Mouse (Mus musculus) layer of hippocampus, postnatal 10 days (tissue): ENCODE results near the gene Tmem265. TPM values are rescaled to one million over a fixed set of nuclear protein-coding genes. Genes with fewer than 3 reads are reported as not detected.

Experiments used
- total RNA-seq, 2 experiments: library from RNA; stranded (reverse); gene quantifications; 2 replicates each; pipeline ENCODE4 v1.2.3; 2021

Gene Tmem265
- total RNA-seq, 2 experiments from 2014 or later, result 0.80 to 2.4 TPM

Other genes with a start within 250 kb of the Tmem265 start
- 10 to 100 TPM; 11.9 to 13.5 TPM for gene Zfp768, start 215.8 kb upstream of the Tmem265 start, total RNA-seq
- 1 to 10 TPM; 7.3 to 7.5 TPM for gene Zfp747, start 185.3 kb upstream of the Tmem265 start, total RNA-seq
- gene 9130019O22Rik, start 174.2 kb upstream of the Tmem265 start, total RNA-seq, result 1 to 10 TPM; 3.3 TPM
- gene E430018J23Rik, start 167.8 kb upstream of the Tmem265 start, total RNA-seq, result 1 to 10 TPM; 5.4 to 6.4 TPM
- gene Zfp764, start 154.6 kb upstream of the Tmem265 start, total RNA-seq, result 1 to 10 TPM; 4.1 to 4.4 TPM
- gene Zfp688, start 139.3 kb upstream of the Tmem265 start, total RNA-seq, result 10 to 100 TPM; 10.0 to 11.7 TPM
- gene Zfp689, start 112.2 kb upstream of the Tmem265 start, total RNA-seq, result 1 to 10 TPM; 7.5 to 7.7 TPM
- 10 to 100 TPM; 31.6 to 34.8 TPM for gene Prr14, start 101.8 kb upstream of the Tmem265 start, total RNA-seq
- 10 to 100 TPM; 60.0 to 63.1 TPM for gene Fbrs, start 82.2 kb upstream of the Tmem265 start, total RNA-seq
- 100 to 1,000 TPM; 109 to 111 TPM for gene Srcap, start 49.4 kb upstream of the Tmem265 start, total RNA-seq
- 10 to 100 TPM; 11.2 to 19.2 TPM for gene Gm42715, start 41.8 kb upstream of the Tmem265 start, total RNA-seq
- gene Phkg2, start 11.9 kb downstream of the Tmem265 start, total RNA-seq, result 10 to 100 TPM; 69.4 to 76.3 TPM
- gene Ccdc189, start 27.2 kb downstream of the Tmem265 start, total RNA-seq, result 10 to 100 TPM; 10.5 to 11.2 TPM
- 10 to 100 TPM; 70.6 to 71.3 TPM for gene Rnf40, start 27.4 kb downstream of the Tmem265 start, total RNA-seq
- gene Zfp629, start 54.4 kb downstream of the Tmem265 start, total RNA-seq, result 10 to 100 TPM; 25.1 to 31.8 TPM
- gene Bcl7c, start 147.5 kb downstream of the Tmem265 start, total RNA-seq, result 10 to 100 TPM; 38.6 TPM
- 1 to 10 TPM; 4.3 to 5.3 TPM for gene Ctf1, start 151.3 kb downstream of the Tmem265 start, total RNA-seq
- gene Ctf2, start 170.8 kb downstream of the Tmem265 start, total RNA-seq, result not detected
- 10 to 100 TPM; 86.8 to 92.2 TPM for gene Fbxl19, start 183.2 kb downstream of the Tmem265 start, total RNA-seq
- gene Orai3, start 208.4 kb downstream of the Tmem265 start, total RNA-seq, result 10 to 100 TPM; 18.5 to 19.1 TPM
- 10 to 100 TPM; 35.5 to 40.3 TPM for gene Setd1a, start 215.3 kb downstream of the Tmem265 start, total RNA-seq
- 1 to 10 TPM; 2.9 to 4.6 TPM for gene Gm49388, start 224.2 kb downstream of the Tmem265 start, total RNA-seq
- gene Hsd3b7, start 239.2 kb downstream of the Tmem265 start, total RNA-seq, result 1 to 10 TPM; 4.8 to 5.1 TPM